Mouse (Mus musculus) embryonic facial prominence, embryonic 12.5 days (tissue): ENCODE measurements at regions not wholly inside any gene's neighbourhood (a gene's known extent, or its start where the extent isn't known, plus 50 kb on each side); places are given as distances from the start of the nearest gene placed in this dataset.
"Not testable (repeated sequence)": the region's sequence is repeated elsewhere in the genome, so short reads cannot be mapped to it uniquely, and the experiment has no call there.

ENCODE experiments used
- ATAC-seq: fragments of 200-750 bp; cut with Nextera tagmentation; 2 replicates; pipeline ENCODE4 v1.8.0; 2017; ENCODE audit not compliant: insufficient number of reproducible peaks, insufficient read depth, low FRiP score, low TSS enrichment
- H3K27ac ChIP-seq: fragments of 300-500 bp; sonication (generic); 2 replicates; pipeline ENCODE4 v1.5.1; 2016; ENCODE audit warnings: mild to moderate bottlenecking
- H3K27me3 ChIP-seq: fragments of 300-500 bp; sonication (generic); 2 replicates; pipeline ENCODE4 v1.6.1; 2016; ENCODE audit warnings: mild to moderate bottlenecking, moderate library complexity
- H3K36me3 ChIP-seq: fragments of 300-500 bp; sonication (generic); 2 replicates; pipeline ENCODE4 v1.6.1; 2016; ENCODE audit warnings: mild to moderate bottlenecking
- H3K4me1 ChIP-seq: fragments of 300-500 bp; sonication (generic); 2 replicates; pipeline ENCODE4 v1.6.1; 2016
- H3K4me2 ChIP-seq: fragments of 300-500 bp; sonication (generic); replicated peaks from 2 replicates; pipeline ENCODE4 v1.6.1; 2016; ENCODE audit warnings: mild to moderate bottlenecking, moderate library complexity
- H3K4me3 ChIP-seq: fragments of 300-500 bp; sonication (generic); 2 replicates; pipeline ENCODE4 v1.5.1; 2016; ENCODE audit warnings: mild to moderate bottlenecking
- H3K9ac ChIP-seq: fragments of 300-500 bp; sonication (generic); 2 replicates; pipeline ENCODE4 v1.6.1; 2016; ENCODE audit warnings: mild to moderate bottlenecking, moderate library complexity
- H3K9me3 ChIP-seq: fragments of 300-500 bp; sonication (generic); 2 replicates; pipeline ENCODE4 v1.6.1; 2016; ENCODE audit warnings: mild to moderate bottlenecking, moderate library complexity
- WGBS: fragments of 180-500 bp; shearing (Covaris S2); methylation state at CpG from one replicate; pipeline ENCODE4 v1.1.7; 2016; 5-methylcytosine and 5-hydroxymethylcytosine counted together

DNA sequence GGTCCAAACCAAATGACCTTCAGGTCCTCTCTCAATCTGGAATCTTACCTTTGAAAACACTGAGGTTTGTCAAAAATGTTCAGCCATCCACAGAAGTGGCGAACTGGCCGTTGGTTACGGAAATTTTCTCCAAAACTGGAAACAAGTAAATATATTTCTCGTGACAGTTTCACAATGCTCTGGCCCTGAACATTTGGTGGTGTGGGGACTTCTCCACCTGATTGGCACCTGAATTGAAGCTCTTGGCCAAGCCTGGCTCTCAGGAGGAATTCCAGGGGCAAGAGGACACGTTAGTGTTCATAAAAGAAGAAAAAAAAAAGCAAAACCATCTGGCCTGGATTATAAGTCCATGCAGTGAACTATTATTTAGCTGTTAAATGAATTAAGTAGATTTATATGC lies 98.3 kb upstream of the Dlg1 start:
- H3K4me3 ChIP-seq: no peak overlapping the region
- WGBS: 75% methylated on average over 5 of the region's 5 CpGs
- ATAC-seq: no peak
- H3K4me1 ChIP-seq: no peaks in the 10 kb centered on the region
- no peaks in the 10 kb centered on the region for H3K27me3 ChIP-seq
- H3K36me3 ChIP-seq: no peaks in the 10 kb centered on the region
- H3K4me2 ChIP-seq: no peak overlapping the region
- H3K9me3 ChIP-seq: no peaks in the 10 kb centered on the region
- no peak overlapping the region for H3K9ac ChIP-seq
- no peak overlapping the region for H3K27ac ChIP-seq

DNA sequence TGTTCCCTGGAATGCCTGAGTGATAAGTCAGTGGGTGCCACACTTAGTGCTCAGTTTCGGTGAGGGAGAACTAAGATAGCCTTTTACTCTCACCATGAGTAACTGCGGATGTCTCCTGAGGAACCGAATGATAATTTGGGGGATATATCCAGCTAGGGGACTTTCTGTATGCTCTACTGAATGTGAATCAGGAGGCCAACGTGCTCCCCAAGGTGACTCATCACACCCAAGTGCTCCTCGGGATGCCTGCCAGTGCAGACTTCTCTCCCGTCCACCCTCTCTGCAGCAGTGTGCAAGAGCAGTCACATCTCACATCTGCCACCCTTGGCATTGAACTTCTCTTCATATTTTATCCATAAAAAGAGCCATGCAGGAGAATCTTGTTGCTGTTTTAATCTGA lies 94.9 kb upstream of the Dlg1 start:
- H3K4me3 ChIP-seq: no peak overlapping the region
- H3K36me3 ChIP-seq: no peaks in the 10 kb centered on the region
- no peak overlapping the region for H3K9ac ChIP-seq
- no peak overlapping the region for H3K4me2 ChIP-seq
- H3K27ac ChIP-seq: no peak overlapping the region
- no peak for ATAC-seq
- no peaks in the 10 kb centered on the region for H3K4me1 ChIP-seq
- WGBS: 92% methylated on average over 6 of the region's 6 CpGs
- H3K9me3 ChIP-seq: no peaks in the 10 kb centered on the region
- H3K27me3 ChIP-seq: no peaks in the 10 kb centered on the region

DNA sequence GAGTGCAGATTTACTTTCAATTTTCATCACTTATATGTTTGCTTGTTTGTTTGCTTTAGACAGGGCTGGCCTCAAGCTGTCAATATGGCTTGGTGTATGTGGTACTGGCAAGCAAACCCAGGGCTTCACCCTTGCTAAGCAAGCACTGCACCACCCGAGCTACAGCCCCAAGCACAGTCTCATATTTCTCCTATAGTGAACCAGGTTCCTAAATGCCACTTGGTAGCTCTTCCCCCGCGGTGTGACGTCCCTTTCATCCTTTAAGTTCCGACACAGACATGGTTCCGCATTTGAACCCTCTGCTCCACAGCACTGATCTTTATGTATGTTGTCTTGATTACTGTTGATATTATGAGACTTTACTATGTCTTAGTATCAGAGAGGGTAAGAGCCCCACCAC lies 93.4 kb upstream of the Dlg1 start:
- H3K4me2 ChIP-seq: no peak overlapping the region
- no peaks in the 10 kb centered on the region for H3K36me3 ChIP-seq
- no peak overlapping the region for H3K9ac ChIP-seq
- H3K9me3 ChIP-seq: no peaks in the 10 kb centered on the region
- 66% methylated on average over 6 of the region's 6 CpGs for WGBS
- H3K4me3 ChIP-seq: no peak overlapping the region
- H3K27me3 ChIP-seq: no peaks in the 10 kb centered on the region
- ATAC-seq: no peak
- H3K27ac ChIP-seq: no peak overlapping the region
- H3K4me1 ChIP-seq: no peaks in the 10 kb centered on the region

DNA sequence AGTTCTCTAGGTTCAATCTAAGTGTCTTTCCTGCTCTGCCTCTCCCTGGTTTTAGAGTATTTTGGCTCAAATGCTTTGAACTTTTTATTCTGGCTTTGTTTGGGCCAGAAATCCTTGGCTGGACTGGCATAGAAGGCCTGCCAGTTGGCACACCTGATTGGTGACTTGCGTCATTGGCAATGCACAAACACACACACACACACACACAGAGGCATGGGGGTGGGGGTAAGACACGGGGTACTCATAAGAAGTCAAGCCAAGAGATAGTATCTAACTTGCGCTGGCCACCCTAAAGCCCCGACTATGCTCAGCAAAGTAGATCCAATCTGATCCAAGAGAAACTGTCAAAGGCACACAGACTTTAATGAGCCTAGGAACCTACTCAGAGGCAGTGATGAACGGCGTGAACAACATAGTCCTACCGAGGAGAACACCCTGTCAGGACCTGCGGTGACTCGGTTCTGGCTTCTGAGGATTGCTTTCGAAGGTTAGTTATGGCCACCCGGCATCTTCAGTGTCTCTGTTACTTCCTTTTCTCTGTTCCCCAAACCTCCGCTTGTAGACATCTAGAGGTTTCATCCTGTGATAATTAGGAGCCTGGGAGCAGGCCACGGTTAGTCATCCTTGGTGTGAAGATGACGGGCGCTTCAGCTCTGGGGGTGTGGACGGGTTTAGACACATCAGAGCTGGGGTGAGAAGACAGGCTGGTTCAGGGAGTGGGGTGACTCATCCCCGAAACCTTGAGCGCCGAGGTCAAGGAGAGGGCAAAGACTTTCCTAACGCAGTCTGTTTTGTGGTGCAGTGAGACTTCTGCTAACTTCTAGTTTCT lies 92.7 kb upstream of the Dlg1 start:
- H3K9ac ChIP-seq: no peak overlapping the region
- no peaks in the 10 kb centered on the region for H3K27me3 ChIP-seq
- no peaks in the 10 kb centered on the region for H3K36me3 ChIP-seq
- ATAC-seq: no peak
- H3K4me2 ChIP-seq: no peak overlapping the region
- H3K4me1 ChIP-seq: peaks cover 1% of the 10 kb centered on the region
- H3K4me3 ChIP-seq: no peak overlapping the region
- H3K27ac ChIP-seq: no peak overlapping the region
- 88% methylated on average over 20 of the region's 20 CpGs for WGBS
- H3K9me3 ChIP-seq: no peaks in the 10 kb centered on the region

DNA sequence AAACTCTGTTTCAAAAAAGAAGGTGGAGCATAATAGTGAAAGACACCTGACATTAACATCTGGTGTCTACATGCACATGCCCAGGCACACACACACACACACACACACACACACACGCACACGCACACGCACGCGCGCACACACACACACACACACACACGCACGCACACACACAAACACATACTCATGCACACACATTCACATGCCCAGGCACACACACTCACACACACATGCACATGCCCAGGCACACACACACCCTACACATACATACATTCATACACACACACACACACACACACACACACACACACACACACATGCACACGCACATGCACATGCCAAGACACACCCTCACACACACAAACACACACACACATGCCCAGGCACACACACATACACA lies 89.4 kb upstream of the Dlg1 start:
- H3K4me1 ChIP-seq: peaks cover 17% of the 10 kb centered on the region
- not testable (repeated sequence) for H3K4me2 ChIP-seq, H3K9me3 ChIP-seq, H3K27ac ChIP-seq, H3K36me3 ChIP-seq, H3K4me3 ChIP-seq, ATAC-seq, H3K9ac ChIP-seq, H3K27me3 ChIP-seq
- 91% methylated on average over 9 of the region's 9 CpGs for WGBS

DNA sequence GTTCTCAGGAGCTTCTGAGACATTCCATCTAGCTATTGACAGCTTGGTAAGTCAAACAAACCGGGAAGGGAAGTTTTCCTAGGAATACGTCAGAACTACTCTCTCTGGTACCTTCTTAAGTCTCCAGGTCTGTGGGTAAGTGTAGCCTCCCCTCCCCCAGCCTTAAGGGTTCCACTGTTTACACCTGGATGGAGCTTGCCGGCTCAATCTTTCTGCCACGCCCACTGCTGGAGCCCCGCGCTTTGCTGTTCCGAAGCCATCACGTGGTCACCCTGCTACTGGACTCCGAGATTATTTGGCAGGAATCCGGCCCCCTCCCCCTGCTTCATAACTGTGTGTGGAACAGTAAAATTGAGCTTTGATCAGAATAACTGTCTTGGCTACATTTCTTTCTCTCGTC lies 87.6 kb upstream of the Dlg1 start:
- peak overlapping the region; percentile 25; the same call in 1 of the 2 replicates for H3K4me2 ChIP-seq
- not testable (repeated sequence) for H3K9ac ChIP-seq, H3K9me3 ChIP-seq, ATAC-seq, H3K27ac ChIP-seq, H3K4me3 ChIP-seq, H3K27me3 ChIP-seq, H3K36me3 ChIP-seq
- peaks cover 17% of the 10 kb centered on the region for H3K4me1 ChIP-seq
- 30% methylated on average over 11 of the region's 11 CpGs for WGBS

DNA sequence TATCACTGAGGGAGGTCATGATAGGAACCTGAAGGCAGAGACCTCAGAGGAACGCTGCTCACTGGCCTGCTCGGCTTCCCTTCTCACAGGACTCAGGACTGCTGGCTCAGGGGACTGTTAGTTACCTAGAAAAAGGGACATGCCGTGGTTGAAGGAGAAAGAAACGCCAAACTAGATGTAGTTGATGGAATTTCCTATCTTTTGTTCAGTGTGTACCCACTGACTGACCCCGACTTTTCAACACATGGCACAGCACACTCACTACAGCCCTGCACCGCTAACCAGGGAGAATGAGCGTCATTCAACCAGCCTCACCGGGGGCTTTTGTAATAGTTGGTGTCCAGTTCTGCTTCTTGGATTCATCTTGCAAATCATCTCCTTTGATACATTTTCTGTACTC lies 86.8 kb upstream of the Dlg1 start:
- Histone ChIP-seq H3K4me3 (no peak overlapping the region), H3K36me3 (no peaks in the 10 kb centered on the region), H3K4me2 (no peak overlapping the region), H3K27me3 (no peaks in the 10 kb centered on the region), H3K9ac (no peak overlapping the region), H3K27ac (no peak overlapping the region), H3K4me1 (peaks cover 17% of the 10 kb centered on the region), H3K9me3 (no peaks in the 10 kb centered on the region)
- 64% methylated on average over 8 of the region's 8 CpGs for WGBS
- no peak for ATAC-seq

DNA sequence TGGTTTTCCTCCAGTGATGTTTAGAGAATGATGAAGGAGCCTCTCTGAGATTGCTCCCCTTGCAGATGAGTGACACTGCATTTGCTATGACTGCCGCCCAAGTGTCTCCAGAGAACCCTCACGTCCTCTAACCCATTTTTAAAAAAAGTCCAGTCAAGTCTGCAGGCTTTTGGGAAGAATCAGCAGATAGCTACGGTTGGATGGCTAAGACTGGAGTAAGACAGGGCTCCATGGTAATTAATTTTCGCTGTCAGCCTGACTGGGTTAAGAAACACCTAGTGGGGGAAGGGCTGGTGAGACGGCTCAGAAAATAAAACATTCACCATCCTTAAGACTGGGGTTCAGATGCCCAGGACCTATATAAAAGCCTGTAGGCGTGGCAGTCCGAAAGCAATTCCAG lies 85.9 kb upstream of the Dlg1 start:
- no peaks in the 10 kb centered on the region for H3K36me3 ChIP-seq
- no peaks in the 10 kb centered on the region for H3K9me3 ChIP-seq
- H3K27me3 ChIP-seq: no peaks in the 10 kb centered on the region
- H3K4me3 ChIP-seq: no peak overlapping the region
- ATAC-seq: no peak
- H3K4me2 ChIP-seq: no peak overlapping the region
- no peak overlapping the region for H3K27ac ChIP-seq
- H3K9ac ChIP-seq: no peak overlapping the region
- H3K4me1 ChIP-seq: peaks cover 17% of the 10 kb centered on the region
- WGBS: 73% methylated on average over 7 of the region's 7 CpGs

DNA sequence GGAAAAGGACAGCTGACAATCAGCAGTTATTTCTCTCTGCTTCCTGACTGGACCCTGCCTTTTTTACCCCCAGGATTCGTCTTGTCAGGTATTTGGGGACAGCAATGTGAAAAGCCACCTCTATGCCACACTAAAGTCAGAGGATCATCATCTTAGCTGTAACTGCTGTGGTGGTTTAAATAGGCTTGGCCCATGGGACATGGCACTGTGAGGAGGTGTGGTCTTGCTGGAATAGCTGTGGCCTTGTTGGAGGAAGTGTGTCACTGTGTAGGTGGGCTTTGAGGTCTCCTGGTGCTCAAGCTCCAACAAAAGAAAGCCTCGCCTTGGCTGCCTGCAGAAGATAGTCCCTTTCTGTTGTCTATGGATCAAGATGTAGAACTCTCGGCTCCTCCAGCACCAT lies 83.9 kb upstream of the Dlg1 start:
- Histone ChIP-seq H3K27me3 (no peaks in the 10 kb centered on the region), H3K4me2 (no peak overlapping the region), H3K36me3 (no peaks in the 10 kb centered on the region), H3K4me1 (peaks cover 17% of the 10 kb centered on the region), H3K4me3 (no peak overlapping the region), H3K9me3 (no peaks in the 10 kb centered on the region), H3K9ac (no peak overlapping the region), H3K27ac (no peak overlapping the region)
- no peak for ATAC-seq
- 90% methylated on average over 3 of the region's 3 CpGs for WGBS

DNA sequence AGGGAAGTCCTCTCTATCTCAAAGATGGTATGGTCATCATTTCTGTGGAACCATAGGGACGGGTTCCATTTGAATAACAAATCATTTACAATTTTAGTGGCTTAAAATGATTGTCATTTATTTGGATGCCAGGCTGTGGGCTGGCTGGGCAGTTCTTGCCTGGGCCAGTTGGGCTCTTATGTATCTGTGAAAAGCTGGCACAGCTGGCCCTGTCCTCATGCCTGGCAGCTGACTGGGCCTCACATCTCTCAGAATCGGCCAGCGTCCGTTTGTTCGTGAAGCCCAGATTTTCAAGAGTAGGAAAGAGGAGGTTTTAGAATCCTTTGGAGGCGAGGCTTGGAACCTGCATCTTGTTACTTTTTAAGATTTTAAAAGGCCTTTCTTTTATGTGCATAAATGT lies 82.5 kb upstream of the Dlg1 start:
- Histone ChIP-seq H3K27me3 (no peaks in the 10 kb centered on the region), H3K27ac (no peak overlapping the region), H3K9ac (no peak overlapping the region), H3K9me3 (no peaks in the 10 kb centered on the region), H3K4me2 (no peak overlapping the region), H3K4me1 (peaks cover 13% of the 10 kb centered on the region), H3K4me3 (no peak overlapping the region), H3K36me3 (no peaks in the 10 kb centered on the region)
- no peak for ATAC-seq
- WGBS: 88% methylated on average over 6 of the region's 6 CpGs

DNA sequence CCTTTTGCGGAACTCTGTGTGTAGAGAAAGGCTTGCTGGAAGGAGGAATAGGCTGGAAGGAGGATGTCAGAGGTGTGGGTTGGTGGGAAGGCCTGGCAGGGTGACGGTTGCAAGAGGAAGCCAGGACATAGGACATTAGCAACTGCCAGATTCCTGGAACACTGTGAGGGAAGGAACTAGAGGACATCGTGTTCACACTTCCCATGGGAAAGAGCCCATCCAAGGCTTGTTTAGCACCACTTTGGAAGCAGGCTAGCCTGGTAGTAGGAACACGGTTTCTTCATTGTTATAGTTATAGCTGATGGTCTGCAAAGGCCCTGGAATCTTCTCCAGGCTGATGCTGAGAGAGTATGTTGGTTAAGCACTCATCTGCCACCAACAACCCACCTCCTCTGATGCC lies 80.4 kb upstream of the Dlg1 start:
- 86% methylated on average over 4 of the region's 4 CpGs for WGBS
- Histone ChIP-seq H3K4me2 (no peak overlapping the region), H3K9ac (no peak overlapping the region), H3K4me1 (no peaks in the 10 kb centered on the region), H3K36me3 (no peaks in the 10 kb centered on the region), H3K27ac (no peak overlapping the region), H3K27me3 (no peaks in the 10 kb centered on the region), H3K9me3 (no peaks in the 10 kb centered on the region), H3K4me3 (no peak overlapping the region)
- no peak for ATAC-seq

DNA sequence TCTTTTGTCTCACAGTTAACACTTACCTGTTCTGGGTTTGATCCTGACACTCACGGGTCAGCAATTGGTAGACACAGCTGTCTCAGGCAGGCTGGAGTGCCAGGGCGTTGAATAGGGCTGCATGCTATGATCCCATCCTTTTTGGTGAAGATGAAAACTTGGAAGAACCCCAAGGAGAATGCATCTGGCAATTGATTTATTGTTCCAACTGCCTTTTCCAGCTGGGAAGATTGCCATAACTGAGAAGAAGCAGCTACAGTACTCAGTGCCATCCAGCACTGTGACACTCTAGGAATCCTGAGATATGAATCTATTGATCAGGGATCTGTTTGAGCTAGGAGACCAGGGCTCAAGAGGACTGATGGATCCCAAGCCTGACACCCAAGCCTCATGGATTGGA lies 79.6 kb upstream of the Dlg1 start:
- Histone ChIP-seq H3K4me2 (no peak overlapping the region), H3K27me3 (no peaks in the 10 kb centered on the region), H3K9me3 (no peaks in the 10 kb centered on the region), H3K4me1 (0 out of 2 replicates have a peak, but pooled peaks cover under 1% of the 10 kb centered on the region), H3K27ac (no peak overlapping the region), H3K9ac (no peak overlapping the region), H3K4me3 (no peak overlapping the region), H3K36me3 (no peaks in the 10 kb centered on the region)
- no peak for ATAC-seq
- WGBS: 95% methylated on average over 2 of the region's 2 CpGs
